Mouse (Mus musculus): ENCODE results near the gene Clec10a. TPM values are rescaled to one million over a fixed set of nuclear protein-coding genes. Genes with fewer than 3 reads are reported as not detected.

The Clec10a gene
- polyA plus RNA-seq, 1 experiment: 15.1 TPM

GRCm38 (mm10) chr11:70220323-70220722 is 64.3 kb downstream of the Clec10a start:
- TF ChIP-seq CTCF (IDR thresholded peaks at IDR 0.05; ENCODE audit: control insufficient read depth, insufficient read depth, low read length) (no peak), POLR2A (IDR thresholded peaks at IDR 0.05; ENCODE audit: borderline replicate concordance, control insufficient read depth, low read depth, low read length) (no peak)
- 2% methylated on average over 24 of the region's 24 CpGs for WGBS
- H3K4me1 ChIP-seq (ENCODE audit: control insufficient read depth, insufficient read depth, low read length): peaks cover 4% of the 10 kb centered on the region; the same call in 1 of the 2 replicates
- H3K27ac ChIP-seq (ENCODE audit: control insufficient read depth, insufficient read depth, low read depth, low read length, poor library complexity): peak overlapping the region; percentile 84
- peak overlapping the region; percentile 72 for H3K4me3 ChIP-seq (replicated peaks; ENCODE audit: control insufficient read depth, low read depth, low read length)

Other genes starting within 250 kb of the Clec10a start
- 120 and 203 TPM in 2 replicates for gene Gps2, start 242.3 kb upstream of the Clec10a start, polyA plus RNA-seq (2011; ENCODE audit: insufficient read depth, insufficient read length, low replicate concordance, missing spikeins)
- 378 and 387 TPM in 2 replicates for gene Eif5a, start 234.2 kb upstream of the Clec10a start, polyA plus RNA-seq (2011; ENCODE audit: insufficient read depth, insufficient read length, low replicate concordance, missing spikeins)
- gene Ybx2, start 220.4 kb upstream of the Clec10a start, polyA plus RNA-seq (2011; ENCODE audit: insufficient read depth, insufficient read length, low replicate concordance, missing spikeins): 1.2 and 1.5 TPM in 2 replicates
- gene Slc2a4, start 208.0 kb upstream of the Clec10a start, polyA plus RNA-seq (2011; ENCODE audit: insufficient read depth, insufficient read length, low replicate concordance, missing spikeins): 24.5 and 32.2 TPM in 2 replicates
- gene Cldn7, start 191.4 kb upstream of the Clec10a start, polyA plus RNA-seq (2011; ENCODE audit: insufficient read depth, insufficient read length, low replicate concordance, missing spikeins): not detected in 2 replicates
- 42.5 and 60.6 TPM in 2 replicates for gene Ctdnep1, start 175.0 kb upstream of the Clec10a start, polyA plus RNA-seq (2011; ENCODE audit: insufficient read depth, insufficient read length, low replicate concordance, missing spikeins)
- gene Elp5, start 173.7 kb upstream of the Clec10a start, polyA plus RNA-seq (2011; ENCODE audit: insufficient read depth, insufficient read length, low replicate concordance, missing spikeins): 27.2 and 50.6 TPM in 2 replicates
- 204 and 443 TPM in 2 replicates for gene Gabarap, start 165.1 kb upstream of the Clec10a start, polyA plus RNA-seq (2011; ENCODE audit: insufficient read depth, insufficient read length, low replicate concordance, missing spikeins)
- gene Phf23, start 160.4 kb upstream of the Clec10a start, polyA plus RNA-seq (2011; ENCODE audit: insufficient read depth, insufficient read length, low replicate concordance, missing spikeins): 26.8 and 72.4 TPM in 2 replicates
- gene Dvl2, start 155.6 kb upstream of the Clec10a start, polyA plus RNA-seq (2011; ENCODE audit: insufficient read depth, insufficient read length, low replicate concordance, missing spikeins): 4.4 and 12.8 TPM in 2 replicates
- gene Acadvl, start 140.8 kb upstream of the Clec10a start, polyA plus RNA-seq (2011; ENCODE audit: insufficient read depth, insufficient read length, low replicate concordance, missing spikeins): 26.3 and 28.9 TPM in 2 replicates
- gene Dlg4, start 139.3 kb upstream of the Clec10a start, polyA plus RNA-seq (2011; ENCODE audit: insufficient read depth, insufficient read length, low replicate concordance, missing spikeins): 5.4 and 19.4 TPM in 2 replicates
- 1.4 and 3.5 TPM in 2 replicates for gene Asgr1, start 102.1 kb upstream of the Clec10a start, polyA plus RNA-seq (2011; ENCODE audit: insufficient read depth, insufficient read length, low replicate concordance, missing spikeins)
- 1.2 and 5.1 TPM in 2 replicates for gene Asgr2, start 63.6 kb upstream of the Clec10a start, polyA plus RNA-seq (2011; ENCODE audit: insufficient read depth, insufficient read length, low replicate concordance, missing spikeins)
- 2.3 and 3.8 TPM in 2 replicates for gene Mgl2, start 25.9 kb upstream of the Clec10a start, polyA plus RNA-seq (2011; ENCODE audit: insufficient read depth, insufficient read length, low replicate concordance, missing spikeins)
- 1.9 and 2.4 TPM in 2 replicates for gene Slc16a11, start 56.6 kb downstream of the Clec10a start, polyA plus RNA-seq (2011; ENCODE audit: insufficient read depth, insufficient read length, low replicate concordance, missing spikeins)
- gene Slc16a13, start 64.9 kb downstream of the Clec10a start, polyA plus RNA-seq (2011; ENCODE audit: insufficient read depth, insufficient read length, low replicate concordance, missing spikeins): 0.60 and 1.7 TPM in 2 replicates
- gene Bcl6b, start 73.6 kb downstream of the Clec10a start, polyA plus RNA-seq (2011; ENCODE audit: insufficient read depth, insufficient read length, low replicate concordance, missing spikeins): 1.4 and 2.2 TPM in 2 replicates
- gene 0610010K14Rik, start 81.7 kb downstream of the Clec10a start, polyA plus RNA-seq (2011; ENCODE audit: insufficient read depth, insufficient read length, low replicate concordance, missing spikeins): 67.2 and 107 TPM in 2 replicates
- gene Gm21988, start 83.6 kb downstream of the Clec10a start, polyA plus RNA-seq (2011; ENCODE audit: insufficient read depth, insufficient read length, low replicate concordance, missing spikeins): 4.8 TPM in 1 of 2 replicates, not detected in the other
- gene Rnasek, start 83.6 kb downstream of the Clec10a start, polyA plus RNA-seq (2011; ENCODE audit: insufficient read depth, insufficient read length, low replicate concordance, missing spikeins): 116 and 167 TPM in 2 replicates
- 46.3 and 82.5 TPM in 2 replicates for gene Alox12, start 99.2 kb downstream of the Clec10a start, polyA plus RNA-seq (2011; ENCODE audit: insufficient read depth, insufficient read length, low replicate concordance, missing spikeins)
- not detected in 2 replicates for gene Alox12e, start 166.4 kb downstream of the Clec10a start, polyA plus RNA-seq (2011; ENCODE audit: insufficient read depth, insufficient read length, low replicate concordance, missing spikeins)
- gene Alox15, start 195.8 kb downstream of the Clec10a start, polyA plus RNA-seq (2011; ENCODE audit: insufficient read depth, insufficient read length, low replicate concordance, missing spikeins): 2.0 and 3.5 TPM in 2 replicates

Data from bone marrow, adult 2 months (tissue).